ENCODE assay signal across 8 mouse cellular contexts in genomic region chrX:7319089-7319721, GRCm38 (mm10). TPM values are rescaled to one million over a fixed set of nuclear protein-coding genes. Genes with fewer than 3 reads are reported as not detected.
DNase-seq lines count a peak whose midpoint lies in the region; ATAC-seq and TF ChIP-seq lines count a peak whose summit lies in the region.

Clcn5 (minus strand) TSS chrX:7319358.

- WGBS in forebrain, embryonic 14.5 days: 36% methylated on average over 43 of the region's 43 CpGs
- WGBS in neural tube, embryonic 15.5 days: 14% methylated on average over 43 of the region's 43 CpGs

- H3K4me3 ChIP-seq in ES-Bruce4 (ENCODE audit: low read depth, low read length): peak within 1 kb of the TSS; percentile 89
- H3K4me3 ChIP-seq in forebrain, embryonic 14.5 days (ENCODE audit: low read depth, low read length): peak within 1 kb of the TSS; percentile 49
- H3K4me3 ChIP-seq in neural tube, embryonic 15.5 days (replicated peaks): peak within 1 kb of the TSS; percentile 57

- H3K9ac ChIP-seq in ES-Bruce4 (ENCODE audit: low read depth, poor library complexity, severe bottlenecking): peak within 1 kb of the TSS; percentile 85
- peak within 1 kb of the TSS; percentile 73 for H3K9ac ChIP-seq in forebrain, embryonic 14.5 days (ENCODE audit: low read length)
- peak within 1 kb of the TSS; percentile 64 for H3K9ac ChIP-seq in neural tube, embryonic 15.5 days (replicated peaks)

- H3K9me3 ChIP-seq in ES-Bruce4 (replicated peaks; ENCODE audit: control insufficient read depth, insufficient read depth, low read length, poor library complexity, severe bottlenecking): no peaks in the 10 kb centered on the region
- no peaks in the 10 kb centered on the region for H3K9me3 ChIP-seq in forebrain, embryonic 14.5 days (replicated peaks; ENCODE audit: control insufficient read depth, low read length)
- H3K9me3 ChIP-seq in neural tube, embryonic 15.5 days (replicated peaks): no peaks in the 10 kb centered on the region

- intact Hi-C loops in heart, postnatal 14 days (cut with DNase I): loop anchor here (10.0 kb wide), 1 partner anchor 124 kb away; no protein-coding TSS in a partner anchor

- no peaks in the 10 kb centered on the region for H3K36me3 ChIP-seq in ES-Bruce4 (ENCODE audit: control insufficient read depth, insufficient read depth, low read length, poor library complexity, severe bottlenecking)
- H3K36me3 ChIP-seq in forebrain, embryonic 14.5 days (ENCODE audit: control insufficient read depth, insufficient read depth, low read length): no peaks in the 10 kb centered on the region
- H3K36me3 ChIP-seq in neural tube, embryonic 15.5 days: no peaks in the 10 kb centered on the region

- no peaks in the 10 kb centered on the region for H3K27me3 ChIP-seq in ES-Bruce4 (ENCODE audit: control insufficient read depth, insufficient read depth, low read length, poor library complexity, severe bottlenecking)
- no peaks in the 10 kb centered on the region for H3K27me3 ChIP-seq in forebrain, embryonic 14.5 days (replicated peaks; ENCODE audit: control insufficient read depth, insufficient read depth, low read length)
- H3K27me3 ChIP-seq in neural tube, embryonic 15.5 days (replicated peaks): no peaks in the 10 kb centered on the region

- peak; percentile 97 for ATAC-seq in cerebellum, adult (ENCODE audit: insufficient number of reproducible peaks, low FRiP score, low TSS enrichment)
- peak; percentile 98 for ATAC-seq in forebrain, embryonic 14.5 days
- peak; percentile 97 for ATAC-seq in neural tube, embryonic 15.5 days (ENCODE audit: low FRiP score)

- no peak for TF ChIP-seq POLR2A in ES-Bruce4 (IDR thresholded peaks at IDR 0.05; ENCODE audit: insufficient read depth, low read length)

- H3K4me1 ChIP-seq in ES-Bruce4 (ENCODE audit: control insufficient read depth, insufficient read depth, low read length): no peaks in the 10 kb centered on the region
- no peaks in the 10 kb centered on the region for H3K4me1 ChIP-seq in forebrain, embryonic 14.5 days (ENCODE audit: control insufficient read depth, insufficient read depth, low read length)
- no peaks in the 10 kb centered on the region for H3K4me1 ChIP-seq in neural tube, embryonic 15.5 days

- no peak within 1 kb of the TSS for H3K27ac ChIP-seq in ES-Bruce4 (ENCODE audit: insufficient read depth, low read length)
- peak within 1 kb of the TSS; percentile 88 for H3K27ac ChIP-seq in forebrain, embryonic 14.5 days (ENCODE audit: low read depth, low read length)
- peak within 1 kb of the TSS; percentile 92 for H3K27ac ChIP-seq in neural tube, embryonic 15.5 days (replicated peaks)

- no peak for TF ChIP-seq CTCF in ES-Bruce4 (IDR thresholded peaks at IDR 0.05; ENCODE audit: low read depth, low read length)

- TF ChIP-seq EP300 in ES-Bruce4 (IDR thresholded peaks at IDR 0.05; ENCODE audit: insufficient read depth, low read depth, low read length): no peak

- peak within 1 kb of the TSS; percentile 58 for H3K4me2 ChIP-seq in forebrain, embryonic 14.5 days (ENCODE audit: low read length)
- peak within 1 kb of the TSS; percentile 57 for H3K4me2 ChIP-seq in neural tube, embryonic 15.5 days

- DNase-seq in forebrain, embryonic 14.5 days (ENCODE audit: low spot score): peak; percentile 97
- peak; percentile 95 to 96 for DNase-seq in heart, postnatal 14 days
- peak; percentile 96 for DNase-seq in layer of hippocampus, adult 11-12 months (ENCODE audit: low spot score)
- DNase-seq in lung, adult 18-20 months: peak; percentile 96
- peak; percentile 95 for DNase-seq in testis, postnatal 14 days (ENCODE audit: low spot score)

RNA-seq across cellular contexts. Expression of gene Clcn5, which starts in this region (rescaled TPM):
- polyA plus RNA-seq in ES-Bruce4 (2011; ENCODE audit: insufficient read depth, insufficient read length, low read depth, missing spikeins): 43.1 and 47.2 TPM in 2 replicates
- 6.0 and 6.5 TPM in 2 replicates for polyA plus RNA-seq in forebrain, embryonic 14.5 days (2014; fragmentation: Nextera tagmentation; extraction: Ambion mirVana)
- total RNA-seq in heart, postnatal 14 days (2021): 1 to 10 TPM; 4.5 to 6.1 TPM
- 8.0 TPM in 2 replicates for polyA plus RNA-seq in neural tube, embryonic 15.5 days (2015; fragmentation: Nextera tagmentation; extraction: Ambion mirVana)
